Mouse (Mus musculus): ENCODE measurements around the gene C2cd3.
A peak's percentile ranks its signal among the peaks of the same experiment; 100 is the strongest.

The C2cd3 gene

DNA sequence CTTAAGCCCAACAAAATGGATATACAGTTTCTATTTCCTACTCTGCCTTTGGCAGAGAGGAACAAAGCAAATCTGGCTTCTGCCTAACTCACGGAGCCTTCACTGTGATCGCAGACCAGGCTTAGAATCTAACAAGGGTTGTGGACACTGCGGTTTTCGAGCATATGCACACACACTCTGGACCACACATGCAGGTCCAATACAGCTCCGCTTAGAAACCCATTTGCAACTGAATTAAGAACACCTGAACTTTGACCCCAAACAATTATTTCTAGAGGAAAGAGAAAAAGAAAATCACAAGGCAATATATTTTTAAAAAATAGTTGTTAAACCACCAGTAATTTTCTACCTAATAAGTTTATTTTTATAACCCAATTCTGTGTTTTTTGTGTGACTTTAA lies 15.7 kb upstream of the C2cd3 start:
- H3K4me3 ChIP-seq (replicated peaks; ENCODE audit: low read length): no peak overlapping the region
- no peak for TF ChIP-seq NANOG (IDR thresholded peaks at IDR 0.05; ENCODE audit: borderline replicate concordance, low read length)
- TF ChIP-seq POU5F1 (IDR thresholded peaks at IDR 0.05; ENCODE audit: borderline replicate concordance, low read length): no peak
- TF ChIP-seq CTCF (conservative IDR thresholded peaks at IDR 0.05; ENCODE audit: low read length): no peak
- H3K27me3 ChIP-seq (ENCODE audit: insufficient read depth, low read length): no peaks in the 10 kb centered on the region
- peaks cover 8% of the 10 kb centered on the region for H3K36me3 ChIP-seq (ENCODE audit: insufficient read depth, low read length)
- H3K9me3 ChIP-seq (ENCODE audit: low read length): no peaks in the 10 kb centered on the region
- H3K4me1 ChIP-seq (replicated peaks; ENCODE audit: low read depth, low read length): no peaks in the 10 kb centered on the region

DNA sequence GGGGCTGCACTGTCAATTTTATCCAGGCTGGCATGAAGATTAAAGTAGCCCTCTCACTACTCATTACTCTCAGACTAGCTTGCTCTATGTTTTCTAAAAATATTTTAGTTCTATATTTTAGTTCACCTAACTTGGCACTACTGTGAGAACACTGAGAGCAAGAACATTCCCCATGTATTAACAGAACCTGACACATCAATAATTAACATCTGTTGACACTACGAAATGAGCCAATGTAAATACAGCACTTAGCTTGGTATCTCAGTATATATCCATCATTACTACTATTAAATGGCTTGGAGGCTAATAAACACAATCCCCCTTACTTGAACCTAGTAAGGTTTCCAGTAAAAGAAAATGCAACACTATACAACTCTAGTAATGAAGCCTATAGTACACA lies 15.3 kb upstream of the C2cd3 start:
- Histone ChIP-seq H3K9me3 (ENCODE audit: low read length) (no peaks in the 10 kb centered on the region), H3K36me3 (ENCODE audit: insufficient read depth, low read length) (peaks cover 8% of the 10 kb centered on the region), H3K27me3 (ENCODE audit: insufficient read depth, low read length) (no peaks in the 10 kb centered on the region), H3K4me3 (replicated peaks; ENCODE audit: low read length) (no peak overlapping the region), H3K4me1 (replicated peaks; ENCODE audit: low read depth, low read length) (no peaks in the 10 kb centered on the region)
- no peak for TF ChIP-seq NANOG (IDR thresholded peaks at IDR 0.05; ENCODE audit: borderline replicate concordance, low read length)
- TF ChIP-seq CTCF (conservative IDR thresholded peaks at IDR 0.05; ENCODE audit: low read length): no peak

DNA sequence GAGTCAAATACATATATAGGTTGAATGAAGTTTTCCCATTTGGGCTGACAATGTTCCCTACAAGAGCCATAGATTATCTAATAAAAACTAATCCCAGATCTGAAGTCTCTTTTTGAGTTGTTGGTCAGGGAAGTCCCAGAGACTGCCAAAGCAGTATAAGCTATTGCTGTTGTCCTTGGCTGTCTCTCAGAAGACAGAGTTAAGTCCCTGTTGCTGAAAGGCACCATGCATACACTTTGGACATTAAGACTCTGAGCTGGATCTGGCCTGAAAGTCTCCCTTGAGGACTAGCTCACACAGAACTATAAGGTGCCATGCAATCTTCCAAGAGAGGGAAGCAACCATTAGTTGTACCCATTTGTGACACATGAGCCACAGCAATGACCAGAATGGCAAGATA lies 14.2 kb upstream of the C2cd3 start:
- H3K36me3 ChIP-seq (ENCODE audit: insufficient read depth, low read length): peaks cover 8% of the 10 kb centered on the region
- no peaks in the 10 kb centered on the region for H3K9me3 ChIP-seq (ENCODE audit: low read length)
- no peaks in the 10 kb centered on the region for H3K4me1 ChIP-seq (replicated peaks; ENCODE audit: low read depth, low read length)
- no peak for TF ChIP-seq POU5F1 (IDR thresholded peaks at IDR 0.05; ENCODE audit: borderline replicate concordance, low read length)
- no peak for TF ChIP-seq CTCF (conservative IDR thresholded peaks at IDR 0.05; ENCODE audit: low read length)
- no peak for TF ChIP-seq NANOG (IDR thresholded peaks at IDR 0.05; ENCODE audit: borderline replicate concordance, low read length)
- no peaks in the 10 kb centered on the region for H3K27me3 ChIP-seq (ENCODE audit: insufficient read depth, low read length)
- H3K4me3 ChIP-seq (replicated peaks; ENCODE audit: low read length): no peak overlapping the region

DNA sequence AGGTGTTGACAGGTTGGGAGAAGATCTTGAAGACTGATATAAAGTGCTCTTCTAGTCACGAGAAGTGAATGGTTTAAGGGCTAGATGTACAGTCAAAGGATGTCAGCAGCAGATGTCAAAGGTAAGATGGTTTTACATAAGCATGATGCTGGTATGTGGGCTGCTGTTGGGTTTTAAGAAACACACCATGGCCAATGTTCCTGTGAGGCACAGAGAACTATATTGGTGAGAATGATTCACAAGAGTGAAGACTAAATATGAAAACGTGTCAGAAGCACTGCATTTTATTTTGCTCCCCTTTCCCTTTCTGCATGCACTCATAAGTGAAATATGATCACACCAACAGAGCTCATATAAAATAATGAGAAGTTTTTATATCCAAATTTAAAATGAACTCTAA lies 8.9 kb upstream of the C2cd3 start:
- TF ChIP-seq NANOG (IDR thresholded peaks at IDR 0.05; ENCODE audit: borderline replicate concordance, low read length) (no peak), POU5F1 (IDR thresholded peaks at IDR 0.05; ENCODE audit: borderline replicate concordance, low read length) (no peak), CTCF (conservative IDR thresholded peaks at IDR 0.05; ENCODE audit: low read length) (no peak)
- H3K4me1 ChIP-seq (replicated peaks; ENCODE audit: low read depth, low read length): peaks cover 5% of the 10 kb centered on the region
- H3K36me3 ChIP-seq (ENCODE audit: insufficient read depth, low read length): 0 out of 2 replicates have a peak, but pooled peaks cover 4% of the 10 kb centered on the region
- H3K4me3 ChIP-seq (replicated peaks; ENCODE audit: low read length): no peak overlapping the region
- no peaks in the 10 kb centered on the region for H3K27me3 ChIP-seq (ENCODE audit: insufficient read depth, low read length)
- no peaks in the 10 kb centered on the region for H3K9me3 ChIP-seq (ENCODE audit: low read length)

DNA sequence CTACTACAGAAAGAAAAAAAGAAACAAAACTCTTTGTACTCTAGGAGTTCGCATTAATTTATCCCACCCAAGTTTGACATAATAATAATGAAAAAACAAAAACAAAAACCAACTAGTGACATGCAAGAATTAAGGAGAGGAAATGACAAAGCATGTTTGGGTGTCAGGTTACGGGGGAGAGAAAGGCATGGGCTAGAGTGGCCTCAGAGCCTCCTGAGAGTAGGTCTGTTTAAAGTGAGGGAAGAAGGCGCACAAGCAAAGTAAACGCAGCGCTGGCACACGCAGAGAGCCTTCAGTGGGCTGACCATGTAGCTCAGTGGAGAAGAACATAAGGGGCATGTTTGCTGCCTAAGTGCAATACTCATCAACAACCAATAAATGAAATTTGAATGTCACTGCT lies 7.1 kb upstream of the C2cd3 start:
- TF ChIP-seq CTCF (conservative IDR thresholded peaks at IDR 0.05; ENCODE audit: low read length): no peak
- TF ChIP-seq POU5F1 (IDR thresholded peaks at IDR 0.05; ENCODE audit: borderline replicate concordance, low read length): no peak
- TF ChIP-seq NANOG (IDR thresholded peaks at IDR 0.05; ENCODE audit: borderline replicate concordance, low read length): no peak
- H3K4me1 ChIP-seq (replicated peaks; ENCODE audit: low read depth, low read length): peaks cover 5% of the 10 kb centered on the region

DNA sequence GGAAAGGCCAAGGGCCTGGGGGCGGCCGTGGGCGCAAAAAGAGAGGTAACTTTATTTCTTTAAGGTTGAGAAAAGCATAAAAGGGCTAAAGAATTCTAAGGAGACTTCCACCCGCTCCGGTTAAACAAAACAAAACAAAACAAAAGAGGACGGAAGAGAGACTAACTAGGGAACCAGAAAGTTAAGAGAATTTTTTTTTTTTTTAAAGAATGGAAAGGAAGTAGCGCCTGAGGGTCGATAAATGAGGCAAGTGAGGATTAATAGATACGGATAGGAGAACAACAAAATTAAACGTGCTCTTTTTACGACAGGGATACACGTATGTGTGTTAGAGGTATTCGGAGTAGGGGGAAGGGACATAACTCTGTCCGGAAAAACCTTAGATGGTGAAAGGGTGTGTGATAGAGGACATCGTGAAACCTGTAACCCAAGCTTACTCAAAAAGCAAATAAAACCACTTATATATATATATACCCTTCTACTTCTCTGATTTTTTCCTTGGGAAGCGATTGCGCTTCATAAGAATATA lies 483 bp downstream of the C2cd3 start:
- H3K9me3 ChIP-seq (ENCODE audit: low read length): no peaks in the 10 kb centered on the region
- H3K4me1 ChIP-seq (replicated peaks; ENCODE audit: low read depth, low read length): peaks cover 16% of the 10 kb centered on the region
- peak overlapping the region; percentile 95 for H3K4me3 ChIP-seq (replicated peaks; ENCODE audit: low read length)
- H3K27me3 ChIP-seq (ENCODE audit: insufficient read depth, low read length): no peaks in the 10 kb centered on the region
- TF ChIP-seq CTCF (conservative IDR thresholded peaks at IDR 0.05; ENCODE audit: low read length): no peak
- TF ChIP-seq POU5F1 (IDR thresholded peaks at IDR 0.05; ENCODE audit: borderline replicate concordance, low read length): no peak
- no peak for TF ChIP-seq NANOG (IDR thresholded peaks at IDR 0.05; ENCODE audit: borderline replicate concordance, low read length)
- H3K36me3 ChIP-seq (ENCODE audit: insufficient read depth, low read length): peaks cover 28% of the 10 kb centered on the region

More for the DNA sequence above, 7.1 kb upstream of the C2cd3 start:
- H3K36me3 ChIP-seq (ENCODE audit: insufficient read depth, low read length): peaks cover 4% of the 10 kb centered on the region; the same call in 1 of the 2 replicates
- H3K4me3 ChIP-seq (replicated peaks; ENCODE audit: low read length): no peak overlapping the region
- no peaks in the 10 kb centered on the region for H3K27me3 ChIP-seq (ENCODE audit: insufficient read depth, low read length)
- H3K9me3 ChIP-seq (ENCODE audit: low read length): no peaks in the 10 kb centered on the region

DNA sequence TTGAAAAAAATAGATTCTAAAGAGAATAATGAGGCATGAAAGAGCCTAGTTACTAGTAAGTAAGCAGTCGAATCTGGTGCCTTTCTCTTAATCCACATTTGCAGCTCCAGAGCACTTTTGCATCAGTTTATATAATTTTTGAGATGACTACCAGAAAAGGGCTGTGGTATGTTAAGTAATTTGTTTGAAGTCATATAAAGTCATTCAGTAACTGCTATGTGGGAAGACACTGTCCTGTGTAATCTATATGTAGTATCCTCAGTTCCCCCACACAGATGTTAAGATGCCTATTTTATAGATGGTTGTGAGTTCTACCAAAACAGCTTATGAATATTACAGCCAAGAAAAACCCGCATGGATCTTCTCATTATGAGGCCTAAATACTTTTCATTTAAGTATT lies 6.2 kb downstream of the C2cd3 start:
- H3K27me3 ChIP-seq (ENCODE audit: insufficient read depth, low read length): no peaks in the 10 kb centered on the region
- H3K36me3 ChIP-seq (ENCODE audit: insufficient read depth, low read length): peaks cover 71% of the 10 kb centered on the region
- TF ChIP-seq POU5F1 (IDR thresholded peaks at IDR 0.05; ENCODE audit: borderline replicate concordance, low read length) (no peak), CTCF (conservative IDR thresholded peaks at IDR 0.05; ENCODE audit: low read length) (no peak), NANOG (IDR thresholded peaks at IDR 0.05; ENCODE audit: borderline replicate concordance, low read length) (no peak)
- H3K9me3 ChIP-seq (ENCODE audit: low read length): no peaks in the 10 kb centered on the region
- no peak overlapping the region for H3K4me3 ChIP-seq (replicated peaks; ENCODE audit: low read length)
- H3K4me1 ChIP-seq (replicated peaks; ENCODE audit: low read depth, low read length): peaks cover 19% of the 10 kb centered on the region

DNA sequence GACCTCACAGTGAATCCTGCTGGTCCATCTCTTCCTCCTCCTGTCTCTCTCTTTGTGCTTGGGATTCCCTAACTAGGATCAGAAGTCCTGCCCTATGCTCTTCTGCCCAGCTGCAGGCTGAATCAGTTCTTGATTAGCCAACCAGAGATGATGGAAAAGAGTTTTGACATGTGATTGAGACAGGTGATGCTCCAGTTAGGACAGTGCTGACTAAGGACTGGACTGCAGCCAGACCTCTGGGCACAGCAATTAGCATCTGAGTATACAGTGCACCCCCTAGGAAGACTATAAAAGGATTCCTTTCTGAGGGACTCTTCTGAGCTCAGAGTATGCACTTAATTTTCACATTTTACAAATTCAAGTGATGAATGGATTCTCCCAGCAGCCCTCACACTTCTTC lies 9.1 kb downstream of the C2cd3 start:
- peaks cover 51% of the 10 kb centered on the region for H3K36me3 ChIP-seq (ENCODE audit: insufficient read depth, low read length)
- H3K9me3 ChIP-seq (ENCODE audit: low read length): no peaks in the 10 kb centered on the region
- no peaks in the 10 kb centered on the region for H3K27me3 ChIP-seq (ENCODE audit: insufficient read depth, low read length)
- no peak overlapping the region for H3K4me3 ChIP-seq (replicated peaks; ENCODE audit: low read length)
- peaks cover 19% of the 10 kb centered on the region for H3K4me1 ChIP-seq (replicated peaks; ENCODE audit: low read depth, low read length)
- no peak for TF ChIP-seq NANOG (IDR thresholded peaks at IDR 0.05; ENCODE audit: borderline replicate concordance, low read length)
- TF ChIP-seq CTCF (conservative IDR thresholded peaks at IDR 0.05; ENCODE audit: low read length): no peak
- TF ChIP-seq POU5F1 (IDR thresholded peaks at IDR 0.05; ENCODE audit: borderline replicate concordance, low read length): no peak

DNA sequence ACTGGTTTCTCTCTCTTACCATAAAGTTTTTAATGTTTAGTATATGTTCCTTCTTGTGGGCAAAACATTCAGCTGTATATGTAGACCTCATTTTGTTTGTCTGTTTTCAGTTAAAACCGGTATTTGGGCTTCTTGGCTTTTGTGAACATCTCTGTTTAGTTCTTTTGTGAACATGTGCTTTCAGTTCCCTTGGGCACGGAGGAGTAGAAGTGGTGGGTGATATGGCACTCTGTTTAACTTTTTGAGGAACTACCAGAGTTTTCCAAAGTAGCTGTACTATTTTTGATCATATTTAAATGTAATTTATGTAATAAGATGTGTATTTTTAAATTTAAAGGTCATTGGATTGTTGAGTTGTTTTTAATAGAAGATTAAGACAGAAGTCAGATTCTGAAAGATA lies 11.2 kb downstream of the C2cd3 start:
- TF ChIP-seq NANOG (IDR thresholded peaks at IDR 0.05; ENCODE audit: borderline replicate concordance, low read length): no peak
- TF ChIP-seq POU5F1 (IDR thresholded peaks at IDR 0.05; ENCODE audit: borderline replicate concordance, low read length): no peak
- TF ChIP-seq CTCF (conservative IDR thresholded peaks at IDR 0.05; ENCODE audit: low read length): no peak
- Histone ChIP-seq H3K9me3 (ENCODE audit: low read length) (no peaks in the 10 kb centered on the region), H3K4me3 (replicated peaks; ENCODE audit: low read length) (no peak overlapping the region), H3K27me3 (ENCODE audit: insufficient read depth, low read length) (no peaks in the 10 kb centered on the region), H3K36me3 (ENCODE audit: insufficient read depth, low read length) (peaks cover 42% of the 10 kb centered on the region), H3K4me1 (replicated peaks; ENCODE audit: low read depth, low read length) (peaks cover 19% of the 10 kb centered on the region)
